Mouse (Mus musculus): ENCODE results near the gene Fdxacb1.

DNA sequence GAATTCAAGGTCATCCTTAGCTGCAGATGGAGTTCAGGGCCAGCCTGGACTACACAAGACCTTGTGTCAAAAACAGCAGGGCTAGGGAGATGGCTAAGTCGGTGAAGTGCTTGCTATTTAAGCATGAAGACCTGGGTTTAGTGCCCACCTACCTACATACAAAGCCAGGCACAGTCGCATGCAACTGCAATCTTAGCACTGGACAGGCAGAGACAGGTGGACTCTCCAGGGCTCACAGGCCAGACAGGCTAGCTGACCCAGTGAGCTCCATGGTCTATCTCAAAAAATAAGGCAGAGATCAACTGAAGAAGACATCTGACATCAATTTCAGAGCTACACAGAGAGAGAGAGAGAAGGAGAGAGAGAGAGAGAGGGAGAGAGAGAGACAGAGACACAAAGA lies 43.9 kb upstream of the Fdxacb1 start:
- TF ChIP-seq TAL1 (IDR thresholded peaks at IDR 0.05; ENCODE audit: low read length) (no peak), GATA1 (IDR thresholded peaks at IDR 0.05; ENCODE audit: low read length) (no peak)

Data from erythroblast, embryonic 14.5 days (primary cell).